ENCODE assay signal across 34 mouse cellular contexts in genomic region chr14:39421874-39422273, GRCm38 (mm10). TPM values are rescaled to one million over a fixed set of nuclear protein-coding genes. Genes with fewer than 3 reads are reported as not detected.
"Had no signal": no experiment of that assay in that cellular context is flagged by ENCODE, and none has a peak within 500 bp of the region (broad histone marks: within the 10 kb centered on the region; RNA-seq: fewer than 3 reads in every experiment).

No protein-coding gene starts in this region.

- H3K9me3 ChIP-seq: heart, embryonic 10.5 days; heart, embryonic 12.5 days; hindbrain, embryonic 10.5 days; hindbrain, embryonic 12.5 days; intestine, embryonic 15.5 days; limb, embryonic 13.5 days; limb, embryonic 15.5 days; liver, embryonic 12.5 days had no signal

- H3K27ac ChIP-seq: gastrocnemius, adult 2 months; heart, embryonic 10.5 days; hindbrain, embryonic 10.5 days; hindbrain, embryonic 12.5 days; hindbrain, embryonic 14.5 days; intestine, embryonic 15.5 days; limb, embryonic 13.5 days; limb, embryonic 15.5 days; liver, embryonic 12.5 days; liver, embryonic 14.5 days had no signal

- H3K4me2 ChIP-seq: heart, embryonic 12.5 days; hindbrain, embryonic 12.5 days; hindbrain, embryonic 14.5 days; intestine, embryonic 15.5 days; limb, embryonic 13.5 days; limb, embryonic 15.5 days; liver, embryonic 12.5 days had no signal

- ATAC-seq: hindbrain, embryonic 16.5 days; inflammation-experienced regulatory T-cells, adult 6 months; intestine, embryonic 15.5 days; intestine, postnatal 0 days; liver, embryonic 12.5 days had no signal

- H3K9ac ChIP-seq: heart, embryonic 12.5 days; hindbrain, embryonic 12.5 days; hindbrain, embryonic 14.5 days; intestine, embryonic 15.5 days; limb, embryonic 13.5 days; limb, embryonic 15.5 days; liver, embryonic 12.5 days; liver, embryonic 14.5 days had no signal

- H3K27me3 ChIP-seq: heart, embryonic 12.5 days; hindbrain, embryonic 12.5 days; intestine, embryonic 15.5 days; limb, embryonic 13.5 days; limb, embryonic 15.5 days; liver, embryonic 12.5 days had no signal

- H3K4me1 ChIP-seq: heart, embryonic 10.5 days; heart, embryonic 12.5 days; hindbrain, embryonic 12.5 days; intestine, embryonic 15.5 days; limb, embryonic 13.5 days; limb, embryonic 15.5 days; liver, embryonic 12.5 days had no signal

- H3K36me3 ChIP-seq: heart, embryonic 10.5 days; heart, embryonic 12.5 days; hindbrain, embryonic 10.5 days; hindbrain, embryonic 12.5 days; intestine, embryonic 15.5 days; limb, embryonic 13.5 days; limb, embryonic 15.5 days; liver, embryonic 12.5 days had no signal

- DNase-seq: gastrocnemius, adult 2 months; gastrocnemius, postnatal 10 days; gastrocnemius, postnatal 25 days; heart, adult 18-20 months; heart, postnatal 10 days; heart, postnatal 4 days; kidney, adult 18-20 months; kidney, adult 8-10 months; kidney, postnatal 14 days; kidney, postnatal 36 days; layer of hippocampus, adult 9-11 months; layer of hippocampus, postnatal 36 days; left cerebral cortex, postnatal 4 days had no signal

- H3K4me3 ChIP-seq: gastrocnemius, adult 2 months; heart, embryonic 10.5 days; heart, embryonic 12.5 days; hindbrain, embryonic 10.5 days; hindbrain, embryonic 12.5 days; intestine, embryonic 15.5 days; limb, embryonic 13.5 days; limb, embryonic 15.5 days; liver, embryonic 12.5 days had no signal

RNA-seq across cellular contexts. Expression of gene Nrg3, which starts 51.0 kb away (rescaled TPM):
- total RNA-seq: gastrocnemius, adult 2 months; gastrocnemius, postnatal 25 days; granulocyte monocyte progenitor cell, adult 5-6 weeks; heart, adult 18-20 months; heart, adult 8-10 months; heart, postnatal 10 days; heart, postnatal 25 days; heart, postnatal 4 days; liver, adult 2 months had no signal
- polyA plus RNA-seq: heart, embryonic 10.5 days; heart, embryonic 12.5 days; heart, embryonic 14.5 days; heart, embryonic 16.5 days; inflammation-experienced regulatory T-cells, adult 6 months; limb, embryonic 11.5 days; liver, adult 2 months; liver, embryonic 12.5 days; liver, embryonic 14.5 days; liver, embryonic 16.5 days had no signal
